Mouse (Mus musculus): ENCODE results near the gene Eva1c.

The Eva1c gene

GRCm38 (mm10) chr16:90921471-90922159, 95.1 kb downstream of the Eva1c start:
- peak; percentile 9 for DNase-seq (ENCODE audit: low spot score)

GRCm38 (mm10) chr16:90924606-90925370, 98.3 kb downstream of the Eva1c start:
- no peak for DNase-seq (ENCODE audit: low spot score)

GRCm38 (mm10) chr16:90925461-90925860, 98.9 kb downstream of the Eva1c start:
- peak; percentile 88 for DNase-seq (ENCODE audit: low spot score)

GRCm38 (mm10) chr16:90927446-90927845, 100.9 kb downstream of the Eva1c start:
- DNase-seq (ENCODE audit: low spot score) = no peak

GRCm38 (mm10) chr16:90933534-90934176, 107.1 kb downstream of the Eva1c start:
- no peak for DNase-seq (ENCODE audit: low spot score)

- peak; percentile 78 for DNase-seq (ENCODE audit: low spot score)
Measured at GRCm38 (mm10) chr16:90934193-90934686, 107.7 kb downstream of the Eva1c start.

- DNase-seq (ENCODE audit: low spot score) = peak; percentile 97
Measured at GRCm38 (mm10) chr16:90934687-90935328, 108.3 kb downstream of the Eva1c start, which contains the start of gene Cfap298. TSS of gene Cfap298 (minus strand) at chr16:90935114.

- DNase-seq (ENCODE audit: low spot score) = no peak
Measured at GRCm38 (mm10) chr16:90941246-90941645, 114.7 kb downstream of the Eva1c start.

GRCm38 (mm10) chr16:90946977-90947376, 120.5 kb downstream of the Eva1c start:
- no peak for DNase-seq (ENCODE audit: low spot score)

GRCm38 (mm10) chr16:90950354-90950963, 123.9 kb downstream of the Eva1c start:
- peak; percentile 25 for DNase-seq (ENCODE audit: low spot score)

GRCm38 (mm10) chr16:90953147-90953546, 126.6 kb downstream of the Eva1c start:
- DNase-seq (ENCODE audit: low spot score) = no peak

- no peak for DNase-seq (ENCODE audit: low spot score)
Measured at GRCm38 (mm10) chr16:90953770-90954169, 127.3 kb downstream of the Eva1c start.
